Mouse (Mus musculus): ENCODE measurements around the gene Ice2. TPM values are rescaled to one million over a fixed set of nuclear protein-coding genes. Genes with fewer than 3 reads are reported as not detected.

Ice2 gene
- total and polyA plus RNA-seq, 3 experiments, result 11.6 to 14.6 TPM; not detected in 1

DNA sequence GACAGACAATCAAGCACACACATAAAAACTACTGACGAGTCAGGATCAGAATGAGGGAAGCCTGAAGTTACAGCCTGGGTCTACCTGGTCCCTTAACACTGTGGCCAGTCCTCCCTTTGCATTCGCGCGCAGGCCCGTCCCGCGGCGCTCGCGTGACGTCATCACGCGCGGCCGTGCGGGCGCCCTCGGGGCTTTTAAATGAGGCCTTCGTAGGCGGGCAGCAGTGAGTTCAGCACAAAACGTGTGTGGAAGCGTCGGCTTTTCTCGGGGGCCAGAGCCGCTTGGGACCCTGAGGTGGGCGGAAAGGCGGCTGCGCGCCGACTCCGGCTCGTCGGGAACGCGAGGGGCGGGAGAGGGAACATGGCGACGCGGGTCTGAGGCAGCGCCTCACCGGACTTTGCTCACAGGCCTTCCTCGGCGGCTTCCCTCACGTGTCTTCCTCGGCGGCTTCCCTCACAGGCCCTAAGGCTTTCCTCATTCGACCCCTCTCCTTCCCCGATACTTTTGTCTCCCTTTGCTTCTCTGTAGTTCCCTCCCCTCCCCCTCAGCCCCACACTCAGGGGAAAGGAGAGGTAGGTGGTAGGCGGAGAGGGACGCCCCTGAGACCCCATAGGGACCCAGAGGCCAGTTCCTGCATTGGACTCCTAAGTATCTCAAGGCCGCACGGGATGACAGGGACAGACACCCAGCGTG is at the start of gene Ice2 (continued):
- TF ChIP-seq TAL1 (IDR thresholded peaks at IDR 0.05; ENCODE audit: low read length) (no peak), ELF1 (IDR thresholded peaks at IDR 0.05; ENCODE audit: low read depth, low read length) (no peak), CHD1 (IDR thresholded peaks at IDR 0.05; ENCODE audit: low read depth, low read length) (no peak), TCF12 (IDR thresholded peaks at IDR 0.05; ENCODE audit: low read depth, low read length) (peak; percentile 56)

- no peak overlapping the region for H3K27ac ChIP-seq (ENCODE audit: control insufficient read depth, low read depth, low read length)
- no peak overlapping the region for H3K9ac ChIP-seq (ENCODE audit: control insufficient read depth, low read depth, low read length, poor library complexity, severe bottlenecking)
- no peaks in the 10 kb centered on the region; a peak in 2 of 4 replicates for H3K27me3 ChIP-seq (ENCODE audit: control insufficient read depth in 1 of 2, insufficient read depth in 2 of 2, low read length in 2 of 2)
- H3K4me3 ChIP-seq (ENCODE audit: control insufficient read depth in 1 of 2, insufficient read depth in 1 of 2, low read depth in 2 of 2, low read length in 2 of 2), result no peak overlapping the region
- H3K36me3 ChIP-seq (ENCODE audit: control insufficient read depth in 1 of 2, insufficient read depth in 2 of 2, low read length in 2 of 2), result no peaks in the 10 kb centered on the region
- no peaks in the 10 kb centered on the region for H3K9me3 ChIP-seq (replicated peaks; ENCODE audit: insufficient read depth, low read length)
- TF ChIP-seq RCOR1 (IDR thresholded peaks at IDR 0.05; ENCODE audit: low read depth, low read length), result no peak
- TF ChIP-seq SMC3 (IDR thresholded peaks at IDR 0.05; ENCODE audit: low read depth, low read length), result no peak
- TF ChIP-seq UBTF (IDR thresholded peaks at IDR 0.05; ENCODE audit: borderline replicate concordance, insufficient read depth, low read depth, low read length), result no peak
- no peak for TF ChIP-seq MXI1 (IDR thresholded peaks at IDR 0.05; ENCODE audit: low read depth, low read length)
- TF ChIP-seq E2F4 (IDR thresholded peaks at IDR 0.05; ENCODE audit: borderline replicate concordance, low read depth, low read length), result no peak
- TF ChIP-seq USF1 (IDR thresholded peaks at IDR 0.05; ENCODE audit: low read depth, low read length), result no peak
- no peak for TF ChIP-seq SIN3A (IDR thresholded peaks at IDR 0.05; ENCODE audit: low read length)
- TF ChIP-seq ETS1 (IDR thresholded peaks at IDR 0.05; ENCODE audit: low read depth, low read length), result no peak
- no peak for TF ChIP-seq MAX (IDR thresholded peaks at IDR 0.05; ENCODE audit: low read length)
- TF ChIP-seq GATA1 (IDR thresholded peaks at IDR 0.05; ENCODE audit: low read depth, low read length), result no peak
- TF ChIP-seq TAL1 (IDR thresholded peaks at IDR 0.05; ENCODE audit: low read length), result no peak
- H3K79me2 ChIP-seq (ENCODE audit: control insufficient read depth, insufficient read depth, low read length, poor library complexity), result no peaks in the 10 kb centered on the region
- DNase-seq (ENCODE audit: low read depth, low spot score), result no peak
- H3K4me1 ChIP-seq (ENCODE audit: control insufficient read depth in 1 of 2, insufficient read depth in 2 of 2, low read length in 2 of 2), result no peaks in the 10 kb centered on the region
Observed at GRCm38 (mm10) chr9:69349537-69349936, 48.2 kb upstream of the Ice2 start.

- H3K27me3 ChIP-seq (ENCODE audit: control insufficient read depth in 1 of 2, insufficient read depth in 2 of 2, low read length in 2 of 2), result peaks cover 0 to 3% of the 10 kb centered on the region in 2 experiments; a peak in 2 of 4 replicates
- no peak overlapping the region for H3K9ac ChIP-seq (ENCODE audit: control insufficient read depth, low read depth, low read length, poor library complexity, severe bottlenecking)
- H3K79me2 ChIP-seq (ENCODE audit: control insufficient read depth, insufficient read depth, low read length, poor library complexity), result no peaks in the 10 kb centered on the region
- no peaks in the 10 kb centered on the region for H3K36me3 ChIP-seq (ENCODE audit: control insufficient read depth in 1 of 2, insufficient read depth in 2 of 2, low read length in 2 of 2)
- no peaks in the 10 kb centered on the region for H3K9me3 ChIP-seq (replicated peaks; ENCODE audit: insufficient read depth, low read length)
- no peak for DNase-seq (ENCODE audit: low read depth, low spot score)
- H3K4me1 ChIP-seq (ENCODE audit: control insufficient read depth in 1 of 2, insufficient read depth in 2 of 2, low read length in 2 of 2), result no peaks in the 10 kb centered on the region
- no peak overlapping the region for H3K4me3 ChIP-seq (ENCODE audit: control insufficient read depth in 1 of 2, insufficient read depth in 1 of 2, low read depth in 2 of 2, low read length in 2 of 2)
- TF ChIP-seq KAT2A (conservative IDR thresholded peaks at IDR 0.05; ENCODE audit: low read depth, low read length), result no peak
- no peak for TF ChIP-seq MEF2A (IDR thresholded peaks at IDR 0.05; ENCODE audit: extremely low read depth, insufficient replicate concordance, low read depth, low read length, poor library complexity, severe bottlenecking)
- no peak for TF ChIP-seq ZKSCAN1 (IDR thresholded peaks at IDR 0.05; ENCODE audit: low read depth, low read length)
- TF ChIP-seq NELFE (IDR thresholded peaks at IDR 0.05; ENCODE audit: low read depth, low read length), result no peak
- no peak for TF ChIP-seq MAZ (IDR thresholded peaks at IDR 0.05; ENCODE audit: low read depth, low read length)
- TF ChIP-seq MYB (IDR thresholded peaks at IDR 0.05; ENCODE audit: low read depth, low read length), result no peak
- no peak for TF ChIP-seq POLR2AphosphoS2 (IDR thresholded peaks at IDR 0.05; ENCODE audit: low read length)
- TF ChIP-seq CHD1 (IDR thresholded peaks at IDR 0.05; ENCODE audit: low read depth, low read length), result no peak
- no peak for TF ChIP-seq MYC (IDR thresholded peaks at IDR 0.05; ENCODE audit: low read depth, low read length)
- TF ChIP-seq GATA1 (IDR thresholded peaks at IDR 0.05; ENCODE audit: low read depth, low read length), result no peak
- TF ChIP-seq NRF1 (IDR thresholded peaks at IDR 0.05; ENCODE audit: insufficient read depth, low read depth, low read length, poor library complexity, severe bottlenecking), result no peak
- no peak for TF ChIP-seq ELF1 (IDR thresholded peaks at IDR 0.05; ENCODE audit: low read depth, low read length)
- TF ChIP-seq USF1 (IDR thresholded peaks at IDR 0.05; ENCODE audit: low read depth, low read length), result no peak
- no peak for TF ChIP-seq BHLHE40 (IDR thresholded peaks at IDR 0.05; ENCODE audit: borderline replicate concordance, low read depth, low read length)
- no peak for TF ChIP-seq JUND (IDR thresholded peaks at IDR 0.05; ENCODE audit: low read depth, low read length)
- TF ChIP-seq SMC3 (IDR thresholded peaks at IDR 0.05; ENCODE audit: low read depth, low read length), result no peak
- TF ChIP-seq SIN3A (IDR thresholded peaks at IDR 0.05; ENCODE audit: low read length), result no peak
- no peak for TF ChIP-seq EP300 (IDR thresholded peaks at IDR 0.05; ENCODE audit: low read depth in 1 of 2, low read length in 2 of 2)
- no peak for TF ChIP-seq MXI1 (IDR thresholded peaks at IDR 0.05; ENCODE audit: low read depth, low read length)
- no peak for TF ChIP-seq RAD21 (IDR thresholded peaks at IDR 0.05; ENCODE audit: low read depth, low read length)
- H3K27ac ChIP-seq (ENCODE audit: control insufficient read depth, low read depth, low read length), result no peak overlapping the region
Observed at GRCm38 (mm10) chr9:69354228-69354627, 43.5 kb upstream of the Ice2 start.

All from MEL (cell line).